Mouse (Mus musculus) kidney, postnatal 0 days (tissue): ENCODE measurements around the gene Gab2. TPM values are rescaled to one million over a fixed set of nuclear protein-coding genes. Genes with fewer than 3 reads are reported as not detected.

ENCODE experiments used
- ATAC-seq: fragments of 200-750 bp; cut with Nextera tagmentation; replicated peaks from 2 replicates; pipeline ENCODE4 v1.8.0; 2017; ENCODE audit warnings: low read depth, moderate number of reproducible peaks, moderate TSS enrichment, moderate library complexity; ENCODE audit not compliant: low FRiP score
- DNase-seq: peaks from one replicate; pipeline ENCODE4 v3.0.0-alpha.2; 2016; ENCODE audit warnings: low spot score
- H3K27ac ChIP-seq: fragments of 300-500 bp; sonication (generic); 2 replicates; pipeline ENCODE4 v1.5.1; 2014; ENCODE audit warnings: mild to moderate bottlenecking
- H3K27me3 ChIP-seq: fragments of 300-500 bp; sonication (generic); 2 replicates; pipeline ENCODE4 v1.6.1; 2014; ENCODE audit warnings: low read length, mixed read lengths; ENCODE audit not compliant: insufficient read depth
- H3K36me3 ChIP-seq: fragments of 300-500 bp; sonication (generic); 2 replicates; pipeline ENCODE4 v1.6.1; 2014; ENCODE audit warnings: low read length, mixed read lengths; ENCODE audit not compliant: insufficient read depth
- H3K4me1 ChIP-seq: fragments of 300-500 bp; sonication (generic); replicated peaks from 2 replicates; pipeline ENCODE4 v1.6.1; 2014; ENCODE audit warnings: antibody characterized with exemption, low read length, mixed read lengths; ENCODE audit not compliant: insufficient read depth
- H3K4me2 ChIP-seq: fragments of 300-500 bp; sonication (generic); 2 replicates; pipeline ENCODE4 v1.6.1; 2014; ENCODE audit warnings: mild to moderate bottlenecking, low read length, moderate library complexity, mixed read lengths
- H3K4me3 ChIP-seq: fragments of 300-500 bp; sonication (generic); replicated peaks from 2 replicates; pipeline ENCODE4 v1.5.1; 2014; ENCODE audit warnings: low read depth, low read length
- H3K9ac ChIP-seq: fragments of 300-500 bp; sonication (generic); 2 replicates; pipeline ENCODE4 v1.6.1; 2014; ENCODE audit warnings: low read depth, low read length
- H3K9me3 ChIP-seq: fragments of 300-500 bp; sonication (generic); replicated peaks from 2 replicates; pipeline ENCODE4 v1.6.1; 2016; ENCODE audit warnings: low read length, inconsistent platforms, mixed read lengths
- CTCF ChIP-seq: IDR thresholded peaks from 2 replicates; pipeline ENCODE4 v1.5.1; 2016; ENCODE audit warnings: antibody characterized with exemption, low read depth, mild to moderate bottlenecking, moderate library complexity
- WGBS: fragments of 180-500 bp; shearing (Covaris S2); extraction: QIAGEN DNeasy Blood & Tissue Kit; methylation state at CpG from one replicate; pipeline ENCODE4 v1.1.7; 2014; 5-methylcytosine and 5-hydroxymethylcytosine counted together
- polyA plus RNA-seq: library from polyadenylated mRNA; unstranded; fragments of >200 nt; fragmentation: Nextera tagmentation; extraction: Ambion mirVana; gene quantifications from 2 replicates; pipeline ENCODE4 v1.2.1, GENCODE M21; 2015

The Gab2 gene
- polyA plus RNA-seq, 1 experiment from 2014 or later, result 10.6 TPM

DNA sequence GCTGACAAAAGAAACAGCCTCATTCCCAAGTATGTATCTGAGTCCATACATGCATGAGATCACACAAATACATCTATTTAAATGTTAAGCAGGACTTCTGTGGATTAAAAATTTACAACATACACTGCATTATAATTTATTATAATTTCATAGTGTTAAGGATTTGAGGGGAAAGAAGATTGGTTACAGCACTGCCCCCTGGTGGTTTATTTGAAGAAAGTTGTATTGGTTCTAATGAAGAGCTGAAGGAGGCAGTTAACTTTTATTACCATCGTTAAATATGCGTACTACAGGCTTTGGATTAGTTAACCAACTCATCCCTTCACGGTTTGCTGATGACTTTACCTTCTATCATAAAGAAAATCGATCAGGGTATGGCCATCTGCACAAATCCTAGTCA is 3.9 kb downstream of the Gab2 start:
- DNase-seq (peak; percentile 83), ATAC-seq (no peak)
- Histone ChIP-seq H3K27me3 (no peaks in the 10 kb centered on the region), H3K9ac (no peak overlapping the region), H3K4me2 (no peak overlapping the region), H3K27ac (no peak overlapping the region), H3K4me3 (no peak overlapping the region), H3K36me3 (no peaks in the 10 kb centered on the region), H3K9me3 (no peaks in the 10 kb centered on the region), H3K4me1 (peaks cover 4% of the 10 kb centered on the region; the same call in 1 of the 2 replicates)
- peak; percentile 77 for TF ChIP-seq CTCF
- 11% methylated on average over 4 of the region's 4 CpGs for WGBS

DNA sequence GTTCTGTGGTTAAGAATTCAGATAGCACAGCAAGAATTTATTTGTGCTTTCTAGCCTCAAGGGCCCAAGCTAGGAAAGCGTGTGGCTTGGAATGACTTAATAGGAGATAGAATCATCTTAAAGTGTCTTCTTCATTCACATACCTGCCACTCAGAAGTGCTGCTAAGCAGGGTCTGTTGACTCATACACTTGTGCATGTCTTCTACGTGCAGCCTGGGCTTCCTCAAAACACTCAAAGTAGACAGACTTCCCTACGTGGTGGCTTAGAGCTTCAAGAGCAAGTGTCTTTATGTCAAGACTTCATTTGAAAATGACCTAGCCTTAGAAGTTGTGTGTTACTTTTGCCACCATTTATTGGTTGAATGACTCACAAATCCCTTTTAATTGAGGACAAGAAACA is 12.9 kb downstream of the Gab2 start:
- DNase-seq (no peak), ATAC-seq (no peak)
- H3K9me3 ChIP-seq, result no peaks in the 10 kb centered on the region
- no peak overlapping the region for H3K27ac ChIP-seq
- no peaks in the 10 kb centered on the region for H3K36me3 ChIP-seq
- no peaks in the 10 kb centered on the region for H3K27me3 ChIP-seq
- no peak overlapping the region for H3K9ac ChIP-seq
- no peaks in the 10 kb centered on the region for H3K4me1 ChIP-seq
- H3K4me3 ChIP-seq, result no peak overlapping the region
- TF ChIP-seq CTCF, result no peak
- WGBS, result 82% methylated on average over 3 of the region's 3 CpGs
- H3K4me2 ChIP-seq, result no peak overlapping the region

DNA sequence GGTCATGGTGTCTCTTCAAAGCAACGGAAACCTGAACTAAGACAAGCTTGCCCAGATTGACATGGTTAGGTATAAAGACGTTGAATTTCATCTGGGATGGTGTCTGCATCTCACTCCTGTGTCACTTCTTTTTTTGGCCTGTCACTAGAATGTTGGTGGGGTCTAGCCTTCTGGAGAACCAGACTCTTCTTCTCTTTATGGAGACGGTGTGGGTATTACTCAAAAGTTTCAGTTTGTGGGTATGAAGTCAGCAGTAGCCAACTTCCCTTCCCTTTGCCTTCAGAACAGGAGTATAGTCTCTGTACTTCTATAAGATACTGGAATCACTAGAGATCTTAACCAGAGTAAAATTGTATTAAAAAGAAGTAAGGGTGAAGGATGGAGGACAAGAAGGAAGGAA is 26.7 kb downstream of the Gab2 start:
- WGBS, result 90% methylated on average over 3 of the region's 3 CpGs
- Histone ChIP-seq H3K4me3 (no peak overlapping the region), H3K27me3 (no peaks in the 10 kb centered on the region), H3K27ac (no peak overlapping the region), H3K4me2 (no peak overlapping the region), H3K36me3 (no peaks in the 10 kb centered on the region), H3K9me3 (no peaks in the 10 kb centered on the region), H3K4me1 (no peaks in the 10 kb centered on the region; the same call in 1 of the 2 replicates), H3K9ac (no peak overlapping the region)
- ATAC-seq, result no peak
- no peak for DNase-seq
- no peak for TF ChIP-seq CTCF

DNA sequence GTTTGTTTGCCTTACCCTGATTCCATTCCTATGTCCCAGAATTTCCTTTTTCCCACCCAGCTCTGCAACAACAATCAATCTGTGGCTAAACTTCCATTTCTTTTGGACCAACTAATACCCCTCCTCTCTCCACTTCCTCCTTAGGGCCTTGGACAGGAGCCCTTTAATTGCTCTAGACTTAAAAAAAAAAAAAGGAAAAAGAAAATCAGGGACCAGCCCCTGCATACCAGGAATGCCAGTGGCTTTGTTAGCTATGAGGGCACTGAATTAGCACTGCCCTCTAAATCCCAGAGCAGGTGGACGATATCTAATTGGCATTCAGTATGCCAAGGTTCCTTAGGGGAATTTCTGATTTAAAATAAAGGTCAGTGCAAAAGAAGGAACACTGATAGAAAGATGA is 47.6 kb downstream of the Gab2 start:
- peak; percentile 38 for DNase-seq
- H3K36me3 ChIP-seq, result no peaks in the 10 kb centered on the region
- H3K4me1 ChIP-seq, result 0 out of 2 replicates have a peak, but pooled peaks cover 6% of the 10 kb centered on the region
- H3K9ac ChIP-seq, result no peak overlapping the region
- no peak for ATAC-seq
- no peak for TF ChIP-seq CTCF
- 26% methylated on average over 1 of the region's 1 CpGs for WGBS
- no peak overlapping the region for H3K4me2 ChIP-seq
- H3K9me3 ChIP-seq, result no peaks in the 10 kb centered on the region
- no peaks in the 10 kb centered on the region for H3K27me3 ChIP-seq
- no peak overlapping the region for H3K4me3 ChIP-seq
- no peak overlapping the region for H3K27ac ChIP-seq

DNA sequence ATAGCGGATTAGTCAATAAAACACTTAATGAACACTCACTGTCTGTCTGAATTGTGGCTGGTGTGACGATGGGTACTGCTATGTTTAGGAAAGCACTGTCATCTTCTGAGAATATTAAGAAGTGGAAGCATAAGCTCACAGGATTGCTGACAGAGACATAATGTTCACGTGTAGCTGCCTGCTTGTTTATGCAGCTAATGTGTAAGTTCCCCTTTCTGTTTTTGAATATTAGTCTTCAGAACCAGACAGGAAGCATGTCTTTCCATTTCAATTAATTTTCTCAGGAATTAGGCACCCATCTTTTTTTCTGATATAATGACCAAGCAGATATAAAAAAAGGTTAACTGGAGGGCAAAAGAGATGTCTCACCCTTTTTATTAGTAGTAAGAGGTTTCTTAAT is 55.1 kb downstream of the Gab2 start:
- Histone ChIP-seq H3K27me3 (no peaks in the 10 kb centered on the region), H3K27ac (no peak overlapping the region), H3K4me2 (no peak overlapping the region), H3K36me3 (0 out of 2 replicates have a peak, but pooled peaks cover 2% of the 10 kb centered on the region), H3K4me1 (no peaks in the 10 kb centered on the region), H3K9ac (no peak overlapping the region), H3K4me3 (no peak overlapping the region), H3K9me3 (peaks cover 8% of the 10 kb centered on the region; the same call in 1 of the 2 replicates)
- ATAC-seq, result no peak
- no peak for TF ChIP-seq CTCF
- DNase-seq, result no peak
- 54% methylated on average over 3 of the region's 3 CpGs for WGBS

DNA sequence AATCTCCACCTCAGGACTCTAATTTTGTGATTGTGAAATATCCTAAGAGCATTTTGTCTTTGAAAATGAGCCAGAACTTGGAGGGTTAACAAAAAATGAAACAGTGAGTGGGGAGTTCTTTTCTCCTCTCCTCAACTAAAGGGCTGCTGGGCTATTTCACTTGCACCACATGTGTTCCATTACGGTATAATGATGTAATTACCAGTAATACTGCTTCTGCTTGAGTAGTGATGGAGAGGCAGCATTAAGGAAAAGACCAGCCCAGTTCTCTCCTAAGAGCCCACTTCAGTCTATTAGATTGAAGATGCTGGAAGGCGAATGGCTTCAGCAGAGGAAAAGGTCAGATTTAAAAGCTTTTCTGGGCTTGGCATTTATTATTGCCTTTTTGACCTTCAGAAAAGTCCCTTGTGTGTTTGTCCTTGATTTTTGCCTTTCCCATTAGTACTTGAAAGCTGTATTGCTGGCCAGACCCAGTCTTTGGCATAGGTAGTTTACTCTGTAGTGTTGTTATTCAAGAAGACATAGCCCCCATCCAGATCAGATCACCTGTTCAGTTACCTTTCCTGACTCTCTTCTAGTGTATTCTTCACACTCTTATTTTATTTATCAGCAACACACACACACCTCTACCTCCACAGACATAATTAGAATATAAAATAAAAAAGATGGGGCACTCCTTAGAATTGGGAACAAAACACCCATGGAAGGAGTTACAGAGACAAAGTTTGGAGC is 69.9 kb downstream of the Gab2 start:
- Histone ChIP-seq H3K9ac (no peak overlapping the region), H3K36me3 (no peaks in the 10 kb centered on the region), H3K4me1 (0 out of 2 replicates have a peak, but pooled peaks cover 8% of the 10 kb centered on the region), H3K4me2 (no peak overlapping the region), H3K27me3 (no peaks in the 10 kb centered on the region), H3K4me3 (no peak overlapping the region), H3K27ac (no peak overlapping the region), H3K9me3 (no peaks in the 10 kb centered on the region)
- no peak for TF ChIP-seq CTCF
- no peak for ATAC-seq
- 72% methylated on average over 2 of the region's 2 CpGs for WGBS
- no peak for DNase-seq
